Mouse (Mus musculus): Measurements from ENCODE around the gene Rabgap1l.

DNA sequence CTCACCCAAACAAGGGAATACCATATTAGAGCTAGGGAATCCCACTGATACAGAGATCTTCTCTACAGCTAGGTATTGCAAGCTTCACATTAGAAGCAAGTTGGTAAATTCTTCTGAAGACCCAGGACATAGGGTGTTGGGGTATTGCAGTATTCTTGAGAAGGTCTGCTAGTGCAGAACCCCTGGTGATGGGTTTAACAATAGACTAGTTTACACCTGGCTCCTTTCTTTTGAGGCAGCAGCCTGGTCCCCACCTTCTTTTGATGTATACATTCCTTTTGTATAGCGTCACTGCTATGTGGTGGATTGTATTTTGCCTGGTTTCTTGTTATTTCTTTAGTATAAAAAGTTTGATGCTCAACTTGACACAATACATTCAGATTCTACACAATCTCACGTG, 405.6 kb downstream of the Rabgap1l start:
- TF ChIP-seq POLR2A (IDR thresholded peaks at IDR 0.05; ENCODE audit: borderline replicate concordance, extremely low read depth, low read depth, low read length) (no peak), CTCF (IDR thresholded peaks at IDR 0.05; ENCODE audit: insufficient read depth, low read length) (no peak)
